Mouse (Mus musculus): ENCODE data around the gene Fads6.

- no peak for TF ChIP-seq CTCF (IDR thresholded peaks at IDR 0.05; ENCODE audit: extremely low read depth, insufficient read depth, low read length)
- no peak for TF ChIP-seq POLR2A (IDR thresholded peaks at IDR 0.05; ENCODE audit: extremely low read depth, insufficient read depth, low read length)
Observed at GRCm38 (mm10) chr11:115289885-115290284, 7.6 kb downstream of the Fads6 start.

Measured in cortical plate, adult 2 months (tissue).